Mouse (Mus musculus) hindbrain, embryonic 13.5 days (tissue): ENCODE measurements at regions not wholly inside any gene's neighbourhood (a gene's known extent, or its start where the extent isn't known, plus 50 kb on each side); places are given as distances from the start of the nearest gene placed in this dataset.

ENCODE experiments used
- ATAC-seq: fragments of 200-750 bp; cut with Nextera tagmentation; 2 replicates; pipeline ENCODE4 v1.8.0; 2017; ENCODE audit warnings: moderate TSS enrichment; ENCODE audit not compliant: low FRiP score
- H3K27ac ChIP-seq: fragments of 300-500 bp; sonication (generic); 2 replicates; pipeline ENCODE4 v1.5.1; 2015; ENCODE audit warnings: inconsistent platforms, mild to moderate bottlenecking, moderate library complexity
- H3K27me3 ChIP-seq: fragments of 300-500 bp; sonication (generic); 2 replicates; pipeline ENCODE4 v1.6.1; 2015; ENCODE audit warnings: mild to moderate bottlenecking, inconsistent platforms
- H3K36me3 ChIP-seq: fragments of 300-500 bp; sonication (generic); 2 replicates; pipeline ENCODE4 v1.6.1; 2015; ENCODE audit warnings: mild to moderate bottlenecking, inconsistent platforms
- H3K4me1 ChIP-seq: fragments of 300-500 bp; sonication (generic); replicated peaks from 2 replicates; pipeline ENCODE4 v1.6.1; 2015; ENCODE audit warnings: inconsistent platforms
- H3K4me2 ChIP-seq: fragments of 300-500 bp; sonication (generic); 2 replicates; pipeline ENCODE4 v1.6.1; 2015; ENCODE audit warnings: inconsistent platforms, mild to moderate bottlenecking, moderate library complexity
- H3K4me3 ChIP-seq: fragments of 300-500 bp; sonication (generic); 2 replicates; pipeline ENCODE4 v1.5.1; 2015; ENCODE audit warnings: mild to moderate bottlenecking, inconsistent platforms
- H3K9ac ChIP-seq: fragments of 300-500 bp; sonication (generic); 2 replicates; pipeline ENCODE4 v1.6.1; 2015; ENCODE audit warnings: mild to moderate bottlenecking, inconsistent platforms
- H3K9me3 ChIP-seq: fragments of 300-500 bp; sonication (generic); 2 replicates; pipeline ENCODE4 v1.6.1; 2016; ENCODE audit warnings: inconsistent platforms
- WGBS: fragments of 180-500 bp; shearing (Covaris S2); methylation state at CpG from one replicate; pipeline ENCODE4 v1.1.7; 2015; 5-methylcytosine and 5-hydroxymethylcytosine counted together

DNA sequence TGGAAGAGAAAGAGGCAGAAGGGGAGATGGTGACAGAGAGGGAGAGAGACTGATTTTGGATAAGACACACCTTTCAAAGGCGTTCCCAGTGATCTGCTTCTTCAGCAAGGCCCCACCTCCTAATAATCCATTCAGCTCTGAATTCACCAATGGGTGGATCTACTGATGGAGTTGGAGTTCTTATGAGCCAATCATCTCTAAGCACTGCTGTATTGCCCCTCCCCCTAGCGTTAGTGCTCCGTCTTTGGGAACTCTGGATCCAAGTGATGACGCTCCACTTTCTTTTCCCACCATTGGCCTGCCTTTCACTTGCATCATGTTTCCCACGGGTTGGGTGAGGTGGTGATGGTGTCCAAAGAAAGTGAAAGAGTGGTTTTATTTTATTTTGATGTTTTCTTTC, 87.7 kb upstream of the Lsm14a start:
- no peaks in the 10 kb centered on the region for H3K36me3 ChIP-seq
- no peak overlapping the region for H3K4me3 ChIP-seq
- no peak for ATAC-seq
- H3K9me3 ChIP-seq: 0 out of 2 replicates have a peak, but pooled peaks cover 3% of the 10 kb centered on the region
- WGBS: 73% methylated on average over 5 of the region's 5 CpGs
- no peak overlapping the region for H3K9ac ChIP-seq
- H3K4me1 ChIP-seq: no peaks in the 10 kb centered on the region
- H3K27me3 ChIP-seq: no peaks in the 10 kb centered on the region
- no peak overlapping the region for H3K4me2 ChIP-seq
- no peak overlapping the region for H3K27ac ChIP-seq

DNA sequence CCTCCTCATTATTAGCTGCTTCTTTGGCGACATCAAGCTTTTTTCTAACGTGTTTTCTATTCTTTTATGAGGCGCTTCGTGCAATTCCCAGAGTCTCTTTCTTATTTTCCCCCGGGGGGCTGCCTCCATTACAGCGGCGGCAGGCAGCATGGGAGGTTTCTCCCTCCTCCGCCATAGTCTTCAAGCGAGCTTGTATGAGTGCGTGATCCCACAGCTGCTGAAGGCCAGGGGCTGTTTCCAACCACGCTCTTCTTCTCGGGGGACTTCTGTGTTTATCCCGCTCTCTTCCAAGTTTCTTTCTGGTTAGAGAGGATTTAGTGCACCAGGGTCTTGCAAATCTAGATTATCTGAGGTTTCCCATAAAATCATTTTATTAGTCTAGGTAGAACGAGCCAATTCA, 77.9 kb upstream of the Lsm14a start:
- no peaks in the 10 kb centered on the region for H3K27me3 ChIP-seq
- no peak overlapping the region for H3K27ac ChIP-seq
- H3K4me2 ChIP-seq: peak overlapping the region; percentile 21; the same call in 1 of the 2 replicates
- H3K4me3 ChIP-seq: no peak overlapping the region
- H3K4me1 ChIP-seq: peaks cover 3% of the 10 kb centered on the region; the same call in 1 of the 2 replicates
- no peak for ATAC-seq
- no peaks in the 10 kb centered on the region for H3K36me3 ChIP-seq
- H3K9ac ChIP-seq: no peak overlapping the region
- H3K9me3 ChIP-seq: no peaks in the 10 kb centered on the region
- 46% methylated on average over 14 of the region's 14 CpGs for WGBS

DNA sequence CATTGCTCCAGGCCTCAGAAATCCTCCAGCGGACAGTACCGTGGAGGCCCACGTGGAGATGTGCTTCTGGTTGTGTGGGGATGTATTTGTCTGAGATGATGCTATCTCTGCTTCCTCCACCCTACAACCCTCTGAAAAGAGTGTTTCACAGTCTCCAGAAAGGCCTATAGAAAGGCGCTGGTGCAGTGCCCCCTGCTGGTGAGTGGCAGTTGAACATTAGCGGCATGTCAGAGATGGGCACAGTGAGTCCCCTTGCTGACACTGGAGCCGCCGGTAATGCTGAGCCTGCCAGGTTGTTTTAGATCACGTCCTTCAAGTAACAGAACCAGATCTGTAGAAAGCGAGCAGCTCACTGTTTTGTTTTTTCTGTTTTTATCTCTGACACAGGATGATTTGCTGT, 69.0 kb upstream of the Lsm14a start:
- whole genome bisulfite sequencing: 57% methylated on average over 9 of the region's 9 CpGs
- no peak overlapping the region for H3K27ac ChIP-seq

DNA sequence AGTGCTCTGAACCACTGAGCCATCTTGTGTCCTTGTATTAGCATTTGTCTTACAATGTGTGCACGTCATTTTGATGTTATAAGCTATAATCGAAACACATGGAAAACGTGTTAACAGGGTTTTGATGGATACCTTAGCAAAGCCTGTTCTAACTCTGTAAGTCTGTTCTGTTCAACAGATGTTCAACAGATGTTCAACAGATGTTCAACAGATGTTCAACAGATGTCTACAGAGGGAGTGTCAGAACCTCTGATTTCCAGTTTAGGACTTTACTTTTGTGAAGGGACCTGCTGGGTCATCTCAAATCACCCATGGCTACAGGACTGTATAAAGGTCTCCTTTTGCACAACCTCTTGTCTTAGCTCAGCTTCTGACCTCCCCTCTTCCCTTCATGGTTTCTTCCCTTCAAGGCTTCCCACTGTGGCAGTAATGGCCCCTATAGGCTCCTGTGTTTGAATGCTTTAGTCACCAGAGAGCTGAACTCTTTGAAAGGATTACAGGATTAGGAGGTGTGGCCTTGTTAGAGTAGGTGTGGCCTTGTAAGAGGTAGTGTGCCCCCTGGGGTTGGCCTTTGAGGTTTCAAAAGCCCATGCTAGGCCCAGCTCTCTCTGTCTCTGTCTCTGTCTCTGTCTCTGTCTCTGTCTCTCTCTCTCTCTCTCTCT, 66.8 kb upstream of the Lsm14a start:
- Histone ChIP-seq H3K9me3 (no peaks in the 10 kb centered on the region), H3K4me3 (no peak overlapping the region), H3K4me2 (no peak overlapping the region), H3K27ac (no peak overlapping the region; the same call in 1 of the 2 replicates), H3K27me3 (no peaks in the 10 kb centered on the region), H3K9ac (no peak overlapping the region), H3K4me1 (no peaks in the 10 kb centered on the region), H3K36me3 (no peaks in the 10 kb centered on the region)
- WGBS: 79% methylated on average over 3 of the region's 3 CpGs
- no peak for ATAC-seq

More for the DNA sequence above, 69.0 kb upstream of the Lsm14a start:
- H3K4me1 ChIP-seq: no peaks in the 10 kb centered on the region
- ATAC-seq: no peak
- no peaks in the 10 kb centered on the region for H3K9me3 ChIP-seq
- no peak overlapping the region for H3K4me3 ChIP-seq
- no peaks in the 10 kb centered on the region for H3K27me3 ChIP-seq
- no peaks in the 10 kb centered on the region for H3K36me3 ChIP-seq
- H3K9ac ChIP-seq: no peak overlapping the region
- no peak overlapping the region for H3K4me2 ChIP-seq

DNA sequence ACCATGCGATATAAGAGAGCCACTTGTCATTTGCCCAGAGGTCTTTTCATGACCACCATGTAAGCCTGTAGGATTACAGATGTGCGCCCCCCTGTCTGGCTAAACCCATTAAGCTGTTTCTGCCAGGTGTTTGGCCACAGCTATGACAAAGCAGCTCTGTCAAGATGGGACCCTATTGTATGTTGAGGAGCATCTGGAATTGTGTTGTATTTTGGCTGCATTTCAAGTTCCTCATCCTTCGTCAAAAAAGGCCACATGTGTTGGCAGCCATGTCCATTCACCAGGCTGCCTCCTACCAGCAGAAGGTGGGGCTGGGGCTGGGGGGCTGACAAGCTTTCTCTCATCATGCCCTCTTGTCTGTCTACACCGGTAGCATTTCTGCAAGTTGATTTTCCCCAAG, 65.7 kb upstream of the Lsm14a start:
- WGBS: 77% methylated on average over 4 of the region's 4 CpGs
- no peak overlapping the region for H3K9ac ChIP-seq

DNA sequence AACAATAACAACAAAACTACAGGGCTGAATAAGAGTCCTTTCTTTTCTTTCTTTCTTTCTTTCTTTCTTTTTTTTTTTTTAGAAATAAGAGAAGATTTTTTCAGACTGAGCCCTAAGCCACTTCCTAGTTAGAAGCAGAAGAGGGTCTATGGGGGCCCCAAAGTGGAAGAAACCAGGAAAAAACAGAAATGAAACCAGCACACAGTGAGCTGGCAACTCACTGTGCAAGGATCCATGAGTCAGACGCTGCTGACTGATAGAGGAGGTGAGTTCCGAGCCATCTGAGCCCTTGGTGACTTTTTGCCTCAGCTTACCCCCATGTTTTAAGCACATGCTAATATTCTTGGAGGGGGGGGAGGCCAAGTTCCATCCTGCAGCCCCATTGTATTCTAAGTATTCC, 55.2 kb upstream of the Lsm14a start:
- ATAC-seq: no peak
- Histone ChIP-seq H3K4me1 (0 out of 2 replicates have a peak, but pooled peaks cover 2% of the 10 kb centered on the region), H3K27ac (no peak overlapping the region), H3K36me3 (no peaks in the 10 kb centered on the region), H3K27me3 (no peaks in the 10 kb centered on the region), H3K4me2 (no peak overlapping the region), H3K9me3 (no peaks in the 10 kb centered on the region), H3K4me3 (no peak overlapping the region), H3K9ac (no peak overlapping the region)
- WGBS: 89% methylated on average over 2 of the region's 2 CpGs

More for the DNA sequence above, 65.7 kb upstream of the Lsm14a start:
- Histone ChIP-seq H3K4me2 (no peak overlapping the region), H3K27me3 (no peaks in the 10 kb centered on the region), H3K9me3 (no peaks in the 10 kb centered on the region), H3K27ac (no peak overlapping the region), H3K4me1 (no peaks in the 10 kb centered on the region), H3K36me3 (no peaks in the 10 kb centered on the region), H3K4me3 (no peak overlapping the region)
- ATAC-seq: no peak

DNA sequence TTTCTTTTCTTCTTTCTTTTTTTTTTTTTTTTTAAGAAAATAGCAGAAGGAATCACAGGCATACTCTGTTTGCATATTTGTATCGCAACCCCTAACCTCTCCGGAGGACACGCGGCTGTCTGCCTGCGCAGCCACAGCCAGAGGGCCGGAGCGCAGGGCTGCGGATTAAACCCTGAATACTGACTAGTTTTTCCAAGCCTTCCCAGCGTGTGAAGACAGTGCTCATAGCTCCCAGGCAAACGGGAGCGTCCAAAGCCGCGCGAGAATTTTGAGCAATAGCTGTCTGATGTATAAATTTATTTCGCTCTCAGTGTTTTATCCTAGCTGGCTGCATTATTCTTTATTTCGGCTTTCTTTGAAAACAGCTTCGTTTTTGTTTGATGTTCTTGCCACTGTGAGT, 51.1 kb upstream of the Lsm14a start:
- no peaks in the 10 kb centered on the region for H3K36me3 ChIP-seq
- no peak overlapping the region for H3K4me3 ChIP-seq
- 0 out of 2 replicates have a peak, but pooled peaks cover 3% of the 10 kb centered on the region for H3K27me3 ChIP-seq
- no peak overlapping the region for H3K9ac ChIP-seq
- WGBS: 50% methylated on average over 17 of the region's 17 CpGs
- H3K4me2 ChIP-seq: peak overlapping the region; percentile 17; the same call in 1 of the 2 replicates
- ATAC-seq: no peak
- H3K9me3 ChIP-seq: no peaks in the 10 kb centered on the region
- 0 out of 2 replicates have a peak, but pooled peaks cover 2% of the 10 kb centered on the region for H3K4me1 ChIP-seq
- no peak overlapping the region for H3K27ac ChIP-seq
